ENCODE assay signal across 11 mouse cellular contexts in genomic region chr8:91118131-91118530, GRCm38 (mm10). TPM values are rescaled to one million over a fixed set of nuclear protein-coding genes. Genes with fewer than 3 reads are reported as not detected.
DNase-seq lines count a peak whose midpoint lies in the region; ATAC-seq and TF ChIP-seq lines count a peak whose summit lies in the region.
"Had no signal": no experiment of that assay in that cellular context is flagged by ENCODE, and none has a peak within 500 bp of the region (broad histone marks: within the 10 kb centered on the region; RNA-seq: fewer than 3 reads in every experiment).

No protein-coding gene starts in this region.

- no peak for TF ChIP-seq POLR2A in thymus, adult 2 months (IDR thresholded peaks at IDR 0.05; ENCODE audit: control insufficient read depth, extremely low read depth, insufficient read depth, low read length, poor library complexity)
- no peak for TF ChIP-seq POLR2A in cortical plate, adult 2 months (IDR thresholded peaks at IDR 0.05; ENCODE audit: extremely low read depth, insufficient read depth, low read length)

- no peaks in the 10 kb centered on the region for H3K9me3 ChIP-seq in hindbrain, postnatal 0 days (ENCODE audit: low read length)
- no peaks in the 10 kb centered on the region for H3K9me3 ChIP-seq in hindbrain, embryonic 12.5 days (replicated peaks)
- H3K9me3 ChIP-seq in hindbrain, embryonic 14.5 days (ENCODE audit: control insufficient read depth, low read length): no peaks in the 10 kb centered on the region
- H3K9me3 ChIP-seq: limb, embryonic 12.5 days had no signal

- H3K27ac ChIP-seq in hindbrain, postnatal 0 days: no peak overlapping the region
- no peak overlapping the region for H3K27ac ChIP-seq in hindbrain, embryonic 12.5 days
- no peak overlapping the region for H3K27ac ChIP-seq in thymus, adult 2 months (ENCODE audit: control insufficient read depth, insufficient read depth, low read length)
- H3K27ac ChIP-seq in cortical plate, adult 2 months (ENCODE audit: insufficient read depth, low read length): no peak overlapping the region
- no peak overlapping the region for H3K27ac ChIP-seq in hindbrain, embryonic 14.5 days
- H3K27ac ChIP-seq: limb, embryonic 12.5 days had no signal

- no peak overlapping the region for H3K9ac ChIP-seq in hindbrain, postnatal 0 days (replicated peaks; ENCODE audit: low read length)
- H3K9ac ChIP-seq in hindbrain, embryonic 12.5 days: no peak overlapping the region
- no peak overlapping the region for H3K9ac ChIP-seq in hindbrain, embryonic 14.5 days
- H3K9ac ChIP-seq: limb, embryonic 12.5 days had no signal

- H3K4me2 ChIP-seq in hindbrain, postnatal 0 days (ENCODE audit: low read depth, low read length): no peak overlapping the region
- no peak overlapping the region for H3K4me2 ChIP-seq in hindbrain, embryonic 12.5 days (replicated peaks)
- no peak overlapping the region for H3K4me2 ChIP-seq in hindbrain, embryonic 14.5 days (replicated peaks)
- H3K4me2 ChIP-seq: limb, embryonic 12.5 days had no signal

- H3K36me3 ChIP-seq in hindbrain, postnatal 0 days (ENCODE audit: insufficient read depth, low read length): peaks cover 56% of the 10 kb centered on the region
- peaks cover 75% of the 10 kb centered on the region for H3K36me3 ChIP-seq in hindbrain, embryonic 12.5 days
- peaks cover 85% of the 10 kb centered on the region for H3K36me3 ChIP-seq in thymus, adult 2 months (ENCODE audit: control insufficient read depth, insufficient read depth, low read length)
- H3K36me3 ChIP-seq in hindbrain, embryonic 14.5 days (replicated peaks; ENCODE audit: control insufficient read depth, insufficient read depth): peaks cover 98% of the 10 kb centered on the region

- DNase-seq in hindbrain, postnatal 0 days (ENCODE audit: low spot score): no peak
- DNase-seq in thymus, postnatal 25 days: peak; percentile 32
- DNase-seq in thymus, adult 2 months: no peak
- DNase-seq in frontal cortex, postnatal 36 days (ENCODE audit: low spot score in 2 of 2): no peak
- no peak for DNase-seq in cerebellum, adult 9-10 months
- DNase-seq in hindbrain, embryonic 14.5 days (ENCODE audit: low spot score): no peak
- DNase-seq: gastrocnemius, postnatal 14 days had no signal

- TF ChIP-seq CTCF in hindbrain, postnatal 0 days (IDR thresholded peaks at IDR 0.05; ENCODE audit: low read depth): peak; percentile 46
- TF ChIP-seq CTCF in thymus, adult 2 months (IDR thresholded peaks at IDR 0.05; ENCODE audit: borderline replicate concordance, control insufficient read depth, extremely low read depth, insufficient read depth, low read length, poor library complexity): no peak
- peak; percentile 36; the same call in 1 of the 2 replicates for TF ChIP-seq CTCF in cortical plate, adult 2 months (IDR thresholded peaks at IDR 0.05; ENCODE audit: extremely low read depth, insufficient read depth, low read length)

- no peaks in the 10 kb centered on the region for H3K27me3 ChIP-seq in hindbrain, postnatal 0 days (ENCODE audit: insufficient read depth, low read length)
- no peaks in the 10 kb centered on the region for H3K27me3 ChIP-seq in hindbrain, embryonic 12.5 days
- no peaks in the 10 kb centered on the region for H3K27me3 ChIP-seq in thymus, adult 2 months (ENCODE audit: control insufficient read depth, insufficient read depth, low read length)
- H3K27me3 ChIP-seq in hindbrain, embryonic 14.5 days (ENCODE audit: control insufficient read depth, insufficient read depth, low read length): no peaks in the 10 kb centered on the region
- H3K27me3 ChIP-seq: limb, embryonic 12.5 days had no signal

- ATAC-seq in hindbrain, postnatal 0 days: no peak
- no peak for ATAC-seq in hindbrain, embryonic 12.5 days (ENCODE audit: low FRiP score)
- ATAC-seq in hindbrain, embryonic 14.5 days (ENCODE audit: low FRiP score): no peak
- ATAC-seq: intestine, embryonic 16.5 days had no signal

- no peak overlapping the region for H3K4me3 ChIP-seq in hindbrain, postnatal 0 days (ENCODE audit: low read length)
- no peak overlapping the region for H3K4me3 ChIP-seq in hindbrain, embryonic 12.5 days
- H3K4me3 ChIP-seq in thymus, adult 2 months (ENCODE audit: control insufficient read depth, insufficient read depth, low read length): no peak overlapping the region
- no peak overlapping the region for H3K4me3 ChIP-seq in cortical plate, adult 2 months (ENCODE audit: insufficient read depth, low read length)
- no peak overlapping the region for H3K4me3 ChIP-seq in hindbrain, embryonic 14.5 days (replicated peaks; ENCODE audit: low read length)
- H3K4me3 ChIP-seq: limb, embryonic 12.5 days had no signal

- WGBS in hindbrain, postnatal 0 days: 69% methylated on average over 3 of the region's 3 CpGs
- WGBS in hindbrain, embryonic 12.5 days: 82% methylated on average over 3 of the region's 3 CpGs
- WGBS in thymus, adult 2 months: 81% methylated on average over 3 of the region's 3 CpGs
- 76% methylated on average over 3 of the region's 3 CpGs for WGBS in hindbrain, embryonic 14.5 days

- H3K4me1 ChIP-seq in hindbrain, postnatal 0 days (ENCODE audit: insufficient read depth, low read length): no peaks in the 10 kb centered on the region
- H3K4me1 ChIP-seq in hindbrain, embryonic 12.5 days: no peaks in the 10 kb centered on the region
- H3K4me1 ChIP-seq in thymus, adult 2 months (replicated peaks; ENCODE audit: control insufficient read depth, insufficient read depth, low read length): no peaks in the 10 kb centered on the region
- no peaks in the 10 kb centered on the region for H3K4me1 ChIP-seq in cortical plate, adult 2 months (ENCODE audit: control insufficient read depth, insufficient read depth, low read length)
- H3K4me1 ChIP-seq in hindbrain, embryonic 14.5 days (replicated peaks; ENCODE audit: control insufficient read depth, insufficient read depth, low read length): no peaks in the 10 kb centered on the region
- H3K4me1 ChIP-seq: limb, embryonic 12.5 days had no signal

RNA-seq across cellular contexts. Expression of gene Rbl2, which starts 48.3 kb away (rescaled TPM):
- total RNA-seq in hindbrain, postnatal 0 days (2014; rRNA removed): 27.4 and 30.7 TPM in 2 replicates
- 15.8 and 16.2 TPM in 2 replicates for polyA plus RNA-seq in hindbrain, postnatal 0 days (2015; fragmentation: Nextera tagmentation; extraction: Ambion mirVana)
- 19.4 and 19.5 TPM in 2 replicates for polyA plus RNA-seq in hindbrain, embryonic 12.5 days (2016; fragmentation: Nextera tagmentation; extraction: Ambion mirVana)
- 51.6 and 52.9 TPM in 2 replicates for polyA plus RNA-seq in thymus, adult 2 months (2012; rRNA removed)
- polyA plus RNA-seq in cortical plate, adult 2 months (2012; rRNA removed): 36.3 and 40.1 TPM in 2 replicates
- 24.7 and 28.4 TPM in 2 replicates for polyA plus RNA-seq in hindbrain, embryonic 14.5 days (2014; fragmentation: Nextera tagmentation; extraction: Ambion mirVana)
